Mouse (Mus musculus): ENCODE data around the gene Hagh.

Gene Hagh

DNA sequence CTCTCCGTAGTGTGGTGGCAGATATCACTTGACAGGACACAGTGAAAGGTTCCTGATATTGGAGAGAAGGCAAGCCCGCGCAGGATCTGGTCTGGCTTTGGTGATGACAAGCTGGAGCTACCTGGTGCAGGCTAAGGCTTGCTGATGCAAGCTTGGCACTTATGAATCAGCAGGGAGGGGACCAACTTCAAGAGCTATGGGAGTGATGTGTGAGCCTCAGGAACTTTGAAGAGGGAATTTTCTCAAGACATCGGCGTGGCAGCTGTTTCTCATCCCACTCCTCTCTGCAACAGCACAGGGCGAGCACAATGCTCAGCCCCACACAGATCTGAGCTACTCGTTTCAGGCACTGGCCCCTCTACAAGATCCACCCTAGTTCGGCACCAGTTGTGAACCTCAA lies at the start of gene Hagh:
Gene Hagh, plus strand, starts transcription at position 302 of the 400 bp plus-strand sequence.
- DNase-seq (ENCODE audit: extremely low read depth, low read depth, low spot score) = no peak

DNA sequence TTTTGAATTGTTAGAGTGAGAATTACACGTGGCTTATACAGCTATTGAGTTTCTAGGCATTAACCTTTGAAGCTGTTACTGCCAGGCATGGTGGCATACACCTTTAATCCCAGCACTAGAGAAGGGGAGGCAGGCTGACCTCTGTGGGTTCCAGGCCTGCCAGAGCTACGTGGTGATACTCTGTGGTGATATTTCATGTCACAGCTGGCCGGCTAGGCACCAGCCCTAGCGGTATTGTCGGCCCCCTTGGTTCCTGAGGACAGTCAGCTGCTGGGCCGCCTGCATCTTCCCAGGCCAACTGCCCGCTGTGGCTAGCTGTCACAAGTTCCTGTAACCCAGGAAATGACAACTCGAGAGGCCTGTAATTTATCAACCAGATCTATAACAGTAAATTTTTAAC lies 47.8 kb upstream of the Hagh start:
- DNase-seq (ENCODE audit: extremely low read depth, low read depth, low spot score) = no peak

DNA sequence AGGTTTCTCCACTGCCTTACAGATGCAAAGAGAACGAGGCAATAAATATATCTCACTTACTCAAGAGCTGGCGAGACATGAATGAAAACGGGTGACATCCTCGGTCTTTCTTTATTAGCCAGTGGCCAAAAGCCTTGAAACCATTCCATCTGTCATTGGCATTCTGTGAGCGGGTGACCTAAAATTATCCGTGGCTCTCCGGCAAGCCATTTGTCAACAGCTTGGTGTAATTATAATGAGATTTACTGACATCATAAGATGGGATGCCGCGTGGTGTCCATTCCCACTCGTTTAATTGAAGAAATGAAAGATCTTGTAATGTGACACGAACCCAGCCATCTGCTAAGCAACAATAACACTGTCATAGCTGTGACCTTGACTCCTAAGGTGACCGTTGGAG lies 45.2 kb upstream of the Hagh start:
- DNase-seq (ENCODE audit: extremely low read depth, low read depth, low spot score) = no peak

DNA sequence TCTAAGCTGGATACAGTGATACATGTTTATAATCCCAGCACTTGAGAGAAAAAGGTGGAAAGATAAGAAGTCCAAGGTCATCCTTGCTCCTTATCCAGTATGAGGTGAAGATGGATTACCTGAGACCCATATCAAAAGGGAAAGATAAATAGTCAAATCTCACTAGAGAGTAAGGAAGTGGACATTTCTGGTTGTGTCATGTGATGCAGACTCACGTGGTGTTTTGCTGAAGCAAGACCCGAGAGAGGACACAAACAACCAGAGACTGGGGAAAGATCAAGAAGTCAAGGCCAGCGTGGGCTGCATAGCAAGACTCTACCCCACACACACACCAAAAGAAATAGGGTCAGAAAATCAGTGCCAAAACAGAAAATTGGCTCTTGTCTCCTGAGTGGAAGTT lies 43.0 kb upstream of the Hagh start:
- DNase-seq (ENCODE audit: extremely low read depth, low read depth, low spot score) = no peak

DNA sequence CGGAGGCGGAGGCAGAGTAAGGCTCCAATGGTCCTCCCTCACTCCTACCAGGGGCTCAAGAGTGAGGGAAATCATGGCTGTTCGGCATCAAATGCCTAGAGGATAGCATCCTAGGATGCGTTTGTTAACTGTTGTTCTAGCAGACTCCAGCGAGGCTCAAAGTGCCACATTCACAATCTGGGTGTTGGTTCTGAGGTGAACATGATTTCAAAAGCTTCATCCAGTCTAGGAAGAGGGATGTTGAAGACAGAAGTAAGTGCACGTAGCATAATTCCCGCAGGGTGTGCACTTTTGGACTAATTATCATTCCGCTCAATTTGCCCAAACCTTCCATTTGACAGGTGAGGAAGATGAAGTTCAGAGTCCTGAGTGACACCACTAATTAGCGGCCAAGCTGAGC lies 41.7 kb upstream of the Hagh start:
- DNase-seq (ENCODE audit: extremely low read depth, low read depth, low spot score) = no peak

DNA sequence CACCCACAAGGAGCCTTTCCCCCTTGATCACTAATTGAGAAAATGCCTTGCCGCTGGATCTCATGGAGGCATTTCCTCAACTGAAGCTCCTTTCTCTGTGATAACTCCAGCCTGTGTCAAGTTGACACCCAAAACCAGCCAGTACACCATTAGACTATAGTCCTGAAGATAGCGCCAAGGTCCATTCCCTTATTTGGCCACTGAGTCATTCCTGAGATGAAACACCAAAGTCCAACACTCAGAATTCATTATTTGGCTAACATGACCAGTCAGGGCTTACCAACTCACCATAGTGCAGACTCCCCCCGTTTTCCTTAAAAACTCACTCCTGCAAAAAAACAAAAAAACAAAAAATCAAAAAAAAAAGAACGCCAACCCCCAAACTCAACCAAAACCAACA lies 40.5 kb upstream of the Hagh start:
- no peak for DNase-seq (ENCODE audit: extremely low read depth, low read depth, low spot score)

DNA sequence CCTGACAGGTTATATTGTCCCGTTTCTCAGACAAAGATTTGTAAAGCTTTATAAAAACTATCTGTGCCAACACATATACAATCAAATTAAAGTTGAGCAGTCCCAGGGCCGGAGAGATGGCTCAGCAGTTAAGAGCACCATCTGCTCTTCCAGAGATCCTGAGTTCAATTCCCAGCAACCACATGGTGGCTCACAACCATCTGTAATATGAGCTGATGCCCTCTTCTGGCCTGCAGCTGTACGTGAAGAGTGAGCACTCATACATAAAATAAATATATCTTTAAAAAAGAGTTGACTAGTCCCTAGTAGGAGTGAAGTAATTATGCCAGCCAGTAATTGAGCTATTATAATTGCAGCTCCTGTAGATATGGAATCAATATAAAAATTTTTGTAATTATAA lies 39.4 kb upstream of the Hagh start:
- DNase-seq (ENCODE audit: extremely low read depth, low read depth, low spot score) = no peak

DNA sequence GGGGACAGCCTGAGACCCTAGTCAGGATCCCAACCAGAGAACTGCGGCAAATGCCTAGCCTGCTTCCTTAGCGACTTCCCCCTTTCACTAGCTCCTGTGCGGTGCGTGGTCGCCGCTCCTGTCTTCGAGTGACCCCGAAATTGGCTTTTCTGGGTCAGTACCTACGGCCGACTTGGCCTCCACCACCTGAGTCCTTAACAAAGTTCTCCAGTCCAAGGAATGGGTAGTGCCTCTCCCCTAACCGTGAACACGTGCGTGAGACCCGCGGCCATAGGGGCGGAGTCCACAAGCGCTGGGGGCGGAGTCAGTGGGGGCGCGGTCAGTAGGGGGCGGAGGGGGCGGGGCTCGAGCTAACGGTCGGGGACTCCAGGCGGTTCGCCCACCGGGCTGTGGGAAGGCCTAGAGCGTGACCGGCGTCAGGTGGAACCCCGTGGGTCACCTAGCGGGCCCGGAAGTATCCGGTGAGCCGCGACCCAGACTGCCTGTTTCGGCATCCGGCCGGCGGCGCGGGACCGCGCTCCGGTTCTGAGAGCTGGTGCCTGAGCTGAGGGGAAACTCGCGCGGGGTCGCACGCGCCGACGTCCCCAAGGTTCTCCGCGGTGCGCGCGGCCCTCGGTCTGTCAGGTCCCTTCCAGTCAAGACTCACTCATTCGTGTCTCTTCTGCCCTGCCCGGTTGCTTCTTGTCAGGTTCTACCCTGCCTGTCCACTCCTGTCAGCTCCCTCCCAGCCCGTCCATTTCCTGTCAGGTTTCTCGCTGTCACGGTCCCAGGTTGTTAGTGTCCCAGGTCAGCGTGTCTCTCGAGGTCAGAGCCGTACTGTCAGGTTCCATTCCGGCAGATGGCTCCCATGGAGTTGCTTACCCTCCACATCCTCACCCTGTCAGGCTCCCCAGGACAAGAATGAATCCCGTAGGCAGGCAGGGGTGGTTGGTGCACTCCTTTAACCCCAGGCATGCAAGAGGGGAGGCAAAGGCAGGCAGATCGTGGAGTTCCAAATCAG lies 35.7 kb upstream of the Hagh start, which contains the start of gene Meiob:
Gene Meiob, plus strand, starts transcription at position 338 of the 1,000 bp plus-strand sequence.
- DNase-seq (ENCODE audit: extremely low read depth, low read depth, low spot score) = no peak

DNA sequence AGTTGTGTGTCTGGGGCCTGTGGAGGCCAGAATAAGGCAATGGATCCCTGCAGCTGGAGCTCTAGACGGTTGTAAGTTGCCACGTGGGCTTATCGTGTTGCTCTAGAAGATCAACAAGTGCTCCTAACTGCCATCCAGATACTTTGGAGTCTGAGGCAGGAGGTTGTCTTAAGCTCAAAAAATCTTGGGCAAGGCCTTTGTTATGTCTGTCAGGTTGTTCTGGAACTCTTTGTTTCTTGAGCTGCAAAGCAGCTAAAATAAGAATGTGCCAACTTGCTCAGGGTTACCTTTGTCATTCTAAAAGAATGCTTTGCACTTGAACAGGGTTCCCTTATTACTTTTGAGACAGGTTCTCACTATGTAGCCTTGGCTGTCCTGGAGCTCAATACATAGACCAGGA lies 28.7 kb upstream of the Hagh start:
- no peak for DNase-seq (ENCODE audit: extremely low read depth, low read depth, low spot score)

DNA sequence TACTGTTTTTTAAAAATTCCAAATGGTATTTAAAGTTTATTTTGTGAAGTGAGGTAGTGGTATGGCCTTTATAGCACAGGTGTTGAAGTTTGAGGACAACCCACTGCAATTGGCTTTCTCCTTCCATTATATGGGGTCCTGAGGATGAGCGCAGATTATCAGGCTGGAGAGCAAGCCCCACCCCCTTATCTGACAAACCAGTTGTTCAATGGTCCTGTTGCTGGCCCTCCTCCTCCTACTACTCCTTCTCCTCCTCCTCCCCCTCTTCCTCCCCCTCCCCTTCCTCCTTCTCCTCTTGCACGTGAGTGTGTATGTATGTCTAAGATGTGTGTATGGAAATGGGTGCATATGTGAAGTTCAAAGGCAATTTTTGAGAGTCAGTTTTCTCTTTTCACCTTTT lies 27.7 kb upstream of the Hagh start:
- DNase-seq (ENCODE audit: extremely low read depth, low read depth, low spot score) = no peak

DNA sequence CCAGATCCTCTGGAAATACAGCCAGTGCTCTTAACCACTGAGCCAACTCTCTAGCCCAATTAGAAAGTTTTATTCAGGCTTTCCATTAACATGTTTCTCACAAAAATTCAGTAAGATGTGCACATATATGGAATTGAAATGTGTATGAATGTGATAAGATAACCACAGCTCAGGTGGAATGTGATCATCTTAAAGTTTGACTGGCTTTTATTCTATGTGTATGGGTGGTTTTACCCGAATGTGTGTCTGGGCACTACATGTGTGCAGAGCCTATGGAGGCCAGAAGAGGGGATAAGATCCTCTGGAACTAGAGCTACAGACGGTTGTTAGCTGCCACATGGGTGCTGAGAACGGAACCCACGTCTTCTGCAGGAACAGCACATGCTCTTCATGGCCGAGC lies 24.7 kb upstream of the Hagh start:
- no peak for DNase-seq (ENCODE audit: extremely low read depth, low read depth, low spot score)

DNA sequence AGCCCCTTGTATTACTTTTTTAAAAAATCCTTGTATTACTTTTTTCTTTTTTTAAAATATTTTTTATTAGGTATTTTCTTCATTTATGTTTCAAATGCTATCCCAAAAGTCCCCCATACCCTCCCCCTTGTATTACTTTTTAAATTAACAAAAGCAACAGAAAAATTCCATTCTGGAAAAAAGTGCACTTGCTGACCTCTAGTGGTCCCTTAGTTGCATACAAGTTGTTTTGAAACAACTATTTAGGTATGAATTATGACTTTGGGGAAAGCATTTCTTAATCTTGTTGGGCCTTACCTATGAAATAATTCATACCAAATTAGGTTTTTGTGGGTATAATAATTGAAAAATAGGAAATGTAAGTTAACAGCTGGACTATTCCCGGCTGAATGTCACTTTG lies 22.4 kb upstream of the Hagh start:
- no peak for DNase-seq (ENCODE audit: extremely low read depth, low read depth, low spot score)

DNA sequence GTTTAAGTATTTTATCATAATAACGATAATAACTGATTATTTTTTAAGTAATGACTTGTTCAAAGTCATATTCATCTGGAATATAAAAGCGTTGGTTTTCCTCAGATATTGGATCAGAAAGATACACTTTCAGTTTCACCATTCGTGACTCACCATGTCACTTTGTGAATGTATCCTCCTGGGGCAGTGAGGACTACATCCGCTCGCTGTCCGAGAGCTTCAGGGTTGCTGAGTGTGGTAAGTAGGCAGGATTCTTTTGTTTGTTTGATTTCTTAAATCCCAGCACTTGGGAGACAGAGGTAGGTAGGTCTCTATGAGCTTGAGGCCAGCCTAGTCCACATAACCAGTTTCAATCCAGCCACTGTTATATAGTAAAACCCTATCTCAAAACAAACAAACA lies 21.8 kb upstream of the Hagh start:
- DNase-seq (ENCODE audit: extremely low read depth, low read depth, low spot score) = no peak

DNA sequence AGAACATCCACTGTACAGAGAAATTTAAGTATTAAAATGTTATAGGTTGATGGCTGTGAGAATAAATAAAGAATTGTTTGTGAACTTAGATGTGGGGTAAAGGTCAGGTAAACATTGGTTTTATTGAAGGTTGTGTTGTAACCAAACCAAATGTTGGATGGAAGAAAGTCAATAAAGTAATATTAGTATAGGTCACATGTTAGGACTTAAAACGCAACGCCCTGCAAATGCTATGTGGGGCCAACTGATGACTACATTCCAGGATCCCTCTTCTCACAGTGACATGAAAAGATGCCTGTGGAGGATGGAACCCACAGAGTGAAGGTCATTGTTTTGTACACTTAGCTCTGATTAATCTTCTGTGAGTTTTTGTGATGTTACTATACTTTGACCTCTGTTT lies 20.5 kb upstream of the Hagh start:
- DNase-seq (ENCODE audit: extremely low read depth, low read depth, low spot score) = no peak

DNA sequence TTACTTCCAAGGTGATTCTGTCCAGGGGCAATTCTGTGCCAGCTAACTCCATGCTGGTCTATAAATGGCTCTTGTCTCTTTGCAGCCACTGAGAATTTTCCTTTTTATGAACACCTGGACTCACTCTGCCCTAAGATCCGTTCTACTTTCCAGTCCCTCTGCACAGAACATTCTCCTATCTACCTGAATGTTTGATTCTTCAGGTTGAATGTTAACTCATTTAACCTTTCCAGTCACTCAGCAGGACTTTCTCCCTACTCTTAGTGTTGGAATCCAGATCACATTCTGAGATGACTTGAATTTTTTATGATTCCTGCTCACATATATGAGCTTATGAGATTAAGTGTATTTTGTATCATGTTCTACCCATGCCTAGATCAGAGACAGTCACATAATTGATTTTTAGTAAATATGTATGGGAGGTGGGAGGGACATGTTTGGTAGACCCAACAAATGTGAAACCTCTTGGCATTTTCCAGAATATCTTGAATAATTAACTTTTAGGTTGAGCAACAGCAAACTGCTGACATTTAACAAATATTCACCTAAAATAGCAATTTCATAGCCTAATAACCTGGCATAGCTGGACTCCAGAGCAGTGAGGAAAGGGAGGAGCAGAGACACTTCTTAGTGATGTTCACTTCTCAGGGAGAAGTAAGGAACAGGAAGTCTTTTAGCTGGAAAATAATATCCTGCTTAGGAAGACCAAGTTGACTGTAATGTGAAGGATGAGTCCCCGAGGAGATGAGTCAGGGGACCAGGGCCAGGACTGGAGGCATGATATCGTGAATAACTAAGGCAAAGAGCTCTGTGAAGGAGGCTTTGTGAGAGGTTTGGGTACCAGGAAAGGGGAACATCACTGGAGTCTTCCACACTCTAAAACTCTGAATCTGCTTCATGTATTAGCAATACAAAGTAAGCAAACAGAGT lies 18.3 kb upstream of the Hagh start:
- no peak for DNase-seq (ENCODE audit: extremely low read depth, low read depth, low spot score)

DNA sequence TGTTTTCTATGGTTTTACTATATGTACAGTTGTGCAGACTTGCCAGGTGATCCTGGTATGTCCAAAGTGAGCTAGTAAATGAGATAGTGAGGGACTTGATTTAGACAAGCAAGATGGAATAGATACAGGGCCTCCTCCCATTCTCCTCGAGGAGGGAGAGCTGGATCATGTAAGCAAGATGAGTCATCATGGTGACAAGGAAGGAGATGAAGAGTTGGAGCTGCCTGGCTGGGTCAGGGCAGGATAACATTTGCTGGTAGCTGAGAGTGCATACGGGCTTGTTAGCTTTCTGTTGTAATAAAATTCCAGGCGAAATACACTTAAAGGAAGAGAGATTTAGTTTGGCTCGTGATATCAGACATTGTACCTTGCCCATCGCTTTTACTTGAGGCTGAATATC lies 398 bp downstream of the Hagh start:
- no peak for DNase-seq (ENCODE audit: extremely low read depth, low read depth, low spot score)

DNA sequence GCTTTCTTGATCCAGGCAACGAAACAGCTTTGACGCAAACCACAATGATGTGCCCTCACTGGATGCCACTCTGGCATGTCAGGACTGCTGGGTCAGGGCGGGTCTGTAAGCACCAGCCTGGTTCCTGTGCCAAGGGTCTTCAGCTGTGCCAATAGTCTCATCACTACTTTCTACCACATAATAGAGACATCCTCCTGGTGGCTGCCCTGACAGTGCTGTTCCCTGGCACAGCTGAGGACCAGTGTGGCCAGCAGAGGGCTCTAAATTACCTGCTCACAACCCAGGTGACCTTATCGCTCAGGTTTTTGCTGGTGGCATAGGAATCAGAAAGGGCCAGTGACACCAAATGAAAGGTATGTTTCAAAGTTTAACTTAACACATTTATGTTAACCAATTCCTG lies 1.2 kb downstream of the Hagh start:
- DNase-seq (ENCODE audit: extremely low read depth, low read depth, low spot score) = no peak

DNA sequence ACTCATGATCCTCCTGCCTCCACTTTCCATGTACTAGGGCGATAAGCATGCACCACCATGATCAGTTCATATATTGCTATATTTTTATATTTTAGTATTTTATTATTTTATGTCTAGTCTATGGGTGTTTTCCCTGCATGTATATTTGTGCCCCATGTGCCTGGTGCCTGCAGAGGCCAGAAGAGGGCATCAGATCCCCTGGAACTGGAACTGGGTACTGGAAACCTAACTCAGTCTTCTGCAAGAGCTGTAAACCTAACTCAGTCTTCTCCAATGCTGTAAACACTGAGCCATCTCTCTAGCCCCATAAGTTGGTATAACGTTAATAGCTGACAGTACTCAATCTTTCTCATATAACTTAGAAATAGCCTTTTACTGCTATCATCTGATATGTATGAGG lies 2.7 kb downstream of the Hagh start:
- DNase-seq (ENCODE audit: extremely low read depth, low read depth, low spot score) = no peak

DNA sequence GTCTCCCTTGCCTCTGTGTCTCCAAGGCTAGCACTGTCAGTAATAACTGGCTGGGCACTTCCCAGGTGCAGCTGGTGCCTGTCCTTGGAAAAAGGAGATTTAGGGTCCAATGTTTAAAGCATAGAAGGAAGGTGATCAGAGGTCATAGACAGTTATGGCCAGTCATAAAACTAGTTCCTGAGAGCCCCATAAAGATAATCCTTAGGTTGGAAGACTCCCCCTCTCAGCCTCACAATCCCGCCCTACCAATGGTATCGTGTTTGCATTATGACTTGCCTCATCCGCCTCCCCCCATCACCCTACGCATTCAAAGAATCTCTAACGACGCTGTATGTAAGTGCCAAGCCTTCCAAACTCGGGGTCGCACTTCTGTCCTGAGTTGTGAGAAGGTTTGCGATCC lies 4.6 kb downstream of the Hagh start:
- no peak for DNase-seq (ENCODE audit: extremely low read depth, low read depth, low spot score)

DNA sequence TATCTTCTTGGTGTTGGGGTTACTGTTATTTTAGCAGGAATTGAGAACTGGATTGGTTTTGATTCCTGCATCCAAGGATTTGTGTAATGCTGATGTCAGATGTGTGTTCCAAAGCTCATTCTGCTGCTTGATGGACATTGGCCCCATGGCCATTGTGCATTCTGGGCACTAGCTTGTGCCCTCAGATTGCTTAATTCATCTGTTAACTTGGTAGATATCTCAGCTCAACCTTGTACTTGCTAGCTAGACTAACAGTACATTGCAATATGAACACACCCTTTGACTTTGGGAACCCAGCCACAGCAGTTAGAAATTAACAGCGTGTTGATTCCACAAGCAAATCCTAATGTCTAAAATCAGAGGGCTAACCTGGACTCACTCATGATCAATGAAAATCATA lies 7.4 kb downstream of the Hagh start:
- DNase-seq (ENCODE audit: extremely low read depth, low read depth, low spot score) = no peak

DNA sequence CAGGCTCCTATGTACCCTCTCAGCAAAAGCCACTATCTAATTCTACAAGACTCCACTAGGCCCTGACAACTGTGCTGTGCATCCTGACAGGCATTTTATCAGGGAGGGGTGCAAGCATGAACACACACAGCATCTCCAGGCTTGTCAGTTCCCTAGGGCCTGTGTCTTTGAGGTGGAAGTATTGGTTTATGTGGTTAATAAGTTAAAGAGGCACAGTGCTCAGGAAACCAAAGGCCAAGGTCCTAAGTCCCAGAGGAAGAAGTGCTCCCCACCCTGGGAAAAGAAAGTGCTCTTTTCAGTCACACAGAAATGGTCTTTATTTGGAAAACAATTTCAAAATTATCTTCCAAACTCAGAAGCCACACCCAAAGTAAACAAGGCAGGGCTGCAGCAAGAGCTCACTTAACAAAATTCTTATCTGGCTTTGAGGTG lies 8.7 kb downstream of the Hagh start:
- no peak for DNase-seq (ENCODE audit: extremely low read depth, low read depth, low spot score)

DNA sequence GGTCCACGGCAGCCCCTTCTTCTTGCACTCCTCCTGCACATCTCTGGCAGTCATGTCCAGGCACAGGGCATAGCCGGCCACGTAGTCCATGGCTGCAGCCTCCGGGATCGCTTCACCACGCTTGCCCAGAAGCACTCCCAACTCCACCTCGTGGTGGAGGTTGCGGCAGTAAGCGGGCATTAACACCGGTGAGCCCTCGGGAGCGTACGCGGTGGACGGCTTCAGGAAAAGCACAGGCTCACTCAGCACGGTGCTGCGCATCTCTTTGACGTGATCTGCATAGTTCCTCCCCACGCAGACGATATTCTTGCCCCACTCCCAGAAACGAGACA lies 9.8 kb downstream of the Hagh start:
- no peak for DNase-seq (ENCODE audit: extremely low read depth, low read depth, low spot score)

Measured in fat pad, adult 2 months (tissue).